ENCODE assay signal across 10 mouse cellular contexts in the genomic region with DNA sequence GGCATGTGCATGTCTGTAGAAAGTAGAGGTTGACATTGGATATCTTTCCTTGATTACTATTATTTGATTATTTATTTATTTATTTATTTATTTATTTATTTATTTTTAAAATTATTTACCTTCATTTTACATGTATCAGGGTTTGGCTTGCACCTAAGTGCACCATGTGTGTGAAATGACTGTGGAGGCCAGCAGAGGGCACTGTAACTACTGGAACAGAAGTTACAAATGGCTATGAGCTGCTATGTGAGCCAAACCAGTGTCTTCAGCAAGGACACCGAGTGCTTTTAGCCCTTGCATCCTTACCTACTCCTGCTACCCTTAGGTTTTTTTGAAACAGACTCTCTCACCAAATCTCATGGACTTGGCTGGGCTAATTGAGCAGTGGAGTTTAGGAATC.
DNase-seq lines count a peak whose midpoint lies in the region; ATAC-seq and TF ChIP-seq lines count a peak whose summit lies in the region.
"Had no signal": no experiment of that assay in that cellular context is flagged by ENCODE, and none has a peak within 500 bp of the region (broad histone marks: within the 10 kb centered on the region; RNA-seq: fewer than 3 reads in every experiment).

No protein-coding gene starts in this region.

- no peak overlapping the region for H3K4me3 ChIP-seq in left cerebral cortex, adult 2 months
- H3K4me3 ChIP-seq in cortical plate, adult 2 months (ENCODE audit: insufficient read depth, low read length): no peak overlapping the region
- H3K4me3 ChIP-seq: erythroblast, embryonic 14.5 days; limb, embryonic 15.5 days had no signal

- H3K4me1 ChIP-seq in cortical plate, adult 2 months (ENCODE audit: control insufficient read depth, insufficient read depth, low read length): no peaks in the 10 kb centered on the region; the same call in none of the 2 replicates

- intact Hi-C loops in left cerebral cortex, adult 2 months (cut with DNase I): no loop called here
- intact Hi-C loops in left cerebral cortex, postnatal 10 days (cut with DNase I): no loop called here

- peak; percentile 20 for DNase-seq in CD4-positive, CD25-positive, alpha-beta regulatory T cell, adult 2 months (ENCODE audit: low read depth, low spot score)
- DNase-seq in left cerebral cortex, adult 2 months (ENCODE audit: extremely low spot score in 1 of 2, low spot score in 2 of 2): no peak
- DNase-seq in left cerebral cortex, postnatal 10 days (ENCODE audit: extremely low spot score in 1 of 2, low spot score in 2 of 2): no peak
- peak; percentile 7 for DNase-seq in naive thymus-derived CD4-positive, alpha-beta T cell, adult 2 months (ENCODE audit: low read depth)
- DNase-seq in right cerebral cortex, adult 18-20 months: no peak

- no peak for TF ChIP-seq POLR2A in cortical plate, adult 2 months (IDR thresholded peaks at IDR 0.05; ENCODE audit: extremely low read depth, insufficient read depth, low read length)

- ATAC-seq in CD4-positive, CD25-positive, alpha-beta regulatory T cell, adult 4 months: no peak
- no peak for ATAC-seq in erythroid progenitor cell, adult 5-6 weeks (replicated peaks; ENCODE audit: low FRiP score, poor library complexity, severe bottlenecking)

- H3K27ac ChIP-seq in left cerebral cortex, adult 2 months: no peak overlapping the region
- H3K27ac ChIP-seq in cortical plate, adult 2 months (ENCODE audit: insufficient read depth, low read length): no peak overlapping the region
- H3K27ac ChIP-seq: limb, embryonic 15.5 days had no signal

- peak; percentile 34 for TF ChIP-seq CTCF in left cerebral cortex, adult 2 months (IDR thresholded peaks at IDR 0.05)
- 0 out of 2 replicates have a peak, but pooled peaks have one; percentile 17 for TF ChIP-seq CTCF in cortical plate, adult 2 months (IDR thresholded peaks at IDR 0.05; ENCODE audit: extremely low read depth, insufficient read depth, low read length)

Comparison
In these comparisons a context has a peak if more than half of its experiments do, and no peak if none do; other contexts are left out.
1. DNase-seq: peak in CD4-positive, CD25-positive, alpha-beta regulatory T cell, adult 2 months (single experiment) and naive thymus-derived CD4-positive, alpha-beta T cell, adult 2 months (single experiment); none in left cerebral cortex, adult 2 months (0 of 2), left cerebral cortex, postnatal 10 days (0 of 2) and right cerebral cortex, adult 18-20 months (single experiment).